Mouse (Mus musculus) spleen, adult 2 months (tissue): Measurements from ENCODE around the gene Atp8b5. TPM values are rescaled to one million over a fixed set of nuclear protein-coding genes. Genes with fewer than 3 reads are reported as not detected.

Experiments used
- DNase-seq, 2 experiments: peaks; one replicate each; pipeline versions ENCODE4 v3.0.0 to v3.0.0-alpha.2; 2012 to 2021; ENCODE audit warnings: low spot score in 2 of 2, low read depth in 1 of 2
- H3K27ac ChIP-seq: fragments of 200-500 bp; 2 replicates; pipeline ENCODE4 v1.5.1; 2012; ENCODE audit warnings: low read length, inconsistent platforms; ENCODE audit not compliant: insufficient read depth
- H3K27me3 ChIP-seq: fragments of 200-500 bp; 2 replicates; pipeline ENCODE4 v1.6.1; 2012; ENCODE audit warnings: mild to moderate bottlenecking, moderate library complexity, low read length, inconsistent platforms; ENCODE audit not compliant: control insufficient read depth, insufficient read depth
- H3K36me3 ChIP-seq: fragments of 200-500 bp; 2 replicates; pipeline ENCODE4 v1.6.1; 2012; ENCODE audit warnings: mild to moderate bottlenecking, low read length, inconsistent platforms; ENCODE audit not compliant: control insufficient read depth, insufficient read depth
- H3K4me1 ChIP-seq: fragments of 200-500 bp; 2 replicates; pipeline ENCODE4 v1.6.1; 2011; ENCODE audit warnings: inconsistent platforms; ENCODE audit not compliant: control insufficient read depth, insufficient read depth, insufficient read length
- H3K4me3 ChIP-seq: fragments of 200-500 bp; 2 replicates; pipeline ENCODE4 v1.5.1; 2011; ENCODE audit warnings: mild to moderate bottlenecking, inconsistent platforms; ENCODE audit not compliant: insufficient read depth, insufficient read length; ENCODE audit errors: extremely low read depth
- CTCF ChIP-seq: fragments of 200-500 bp; IDR thresholded peaks from 2 replicates; pipeline ENCODE4 v1.5.1; 2011; ENCODE audit warnings: mild to moderate bottlenecking, inconsistent platforms; ENCODE audit not compliant: insufficient read depth, insufficient read length, insufficient replicate concordance; ENCODE audit errors: extremely low read depth
- POLR2A ChIP-seq: fragments of 200-500 bp; IDR thresholded peaks from 2 replicates; pipeline ENCODE4 v1.6.1; 2011; ENCODE audit warnings: low read depth, low read length, inconsistent platforms
- WGBS: fragments of 180-500 bp; shearing (Covaris S2); methylation state at CpG from one replicate; pipeline ENCODE4 v1.1.7; 2018; 5-methylcytosine and 5-hydroxymethylcytosine counted together
- polyA plus RNA-seq: library from polyadenylated mRNA; depleted of rRNA; stranded (reverse); fragments of >200 nt; gene quantifications from 2 replicates; pipeline ENCODE4 v1.2.3, GENCODE M21; 2012

Gene Atp8b5
- polyA plus RNA-seq, 1 experiment = 0.06 TPM

GRCm38 (mm10) chr4:43244022-43244421 lies 22.9 kb upstream of the Atp8b5 start:
- no peak for TF ChIP-seq CTCF
- TF ChIP-seq POLR2A = no peak
- Histone ChIP-seq H3K4me1 (no peaks in the 10 kb centered on the region), H3K36me3 (no peaks in the 10 kb centered on the region), H3K4me3 (no peak overlapping the region), H3K27ac (no peak overlapping the region), H3K27me3 (no peaks in the 10 kb centered on the region)
- 26% methylated on average over 2 of the region's 2 CpGs for WGBS
- no peak for DNase-seq

- TF ChIP-seq POLR2A (no peak), CTCF (no peak)
- Histone ChIP-seq H3K4me1 (no peaks in the 10 kb centered on the region), H3K27ac (no peak overlapping the region), H3K4me3 (no peak overlapping the region), H3K27me3 (no peaks in the 10 kb centered on the region), H3K36me3 (no peaks in the 10 kb centered on the region)
- DNase-seq = no peak
- 85% methylated on average over 4 of the region's 4 CpGs for WGBS
Measured at GRCm38 (mm10) chr4:43245776-43246175, 21.2 kb upstream of the Atp8b5 start.

GRCm38 (mm10) chr4:43248026-43248425 lies 18.9 kb upstream of the Atp8b5 start:
- H3K27me3 ChIP-seq = no peaks in the 10 kb centered on the region
- H3K27ac ChIP-seq = no peak overlapping the region
- TF ChIP-seq POLR2A = no peak
- no peak for TF ChIP-seq CTCF
- no peak for DNase-seq
- WGBS = 84% methylated on average over 7 of the region's 7 CpGs
- no peaks in the 10 kb centered on the region for H3K4me1 ChIP-seq
- no peak overlapping the region for H3K4me3 ChIP-seq
- H3K36me3 ChIP-seq = no peaks in the 10 kb centered on the region

GRCm38 (mm10) chr4:43248909-43249308 lies 18.1 kb upstream of the Atp8b5 start:
- TF ChIP-seq POLR2A (no peak), CTCF (no peak)
- DNase-seq = no peak
- WGBS = 82% methylated on average over 2 of the region's 2 CpGs
- Histone ChIP-seq H3K36me3 (no peaks in the 10 kb centered on the region), H3K4me1 (no peaks in the 10 kb centered on the region), H3K27me3 (no peaks in the 10 kb centered on the region), H3K27ac (no peak overlapping the region), H3K4me3 (no peak overlapping the region)

GRCm38 (mm10) chr4:43251269-43251668 lies 15.7 kb upstream of the Atp8b5 start:
- Histone ChIP-seq H3K4me3 (no peak overlapping the region), H3K36me3 (no peaks in the 10 kb centered on the region), H3K27ac (no peak overlapping the region), H3K4me1 (no peaks in the 10 kb centered on the region), H3K27me3 (no peaks in the 10 kb centered on the region)
- no peak for DNase-seq
- WGBS = 45% methylated on average over 6 of the region's 6 CpGs
- no peak for TF ChIP-seq POLR2A
- no peak for TF ChIP-seq CTCF

- Histone ChIP-seq H3K4me3 (no peak overlapping the region), H3K36me3 (no peaks in the 10 kb centered on the region), H3K27ac (no peak overlapping the region), H3K27me3 (no peaks in the 10 kb centered on the region), H3K4me1 (no peaks in the 10 kb centered on the region)
- TF ChIP-seq CTCF (no peak), POLR2A (no peak)
- no peak for DNase-seq
- WGBS = 97% methylated on average over 2 of the region's 2 CpGs
Measured at GRCm38 (mm10) chr4:43257040-43257439, 9.9 kb upstream of the Atp8b5 start.

GRCm38 (mm10) chr4:43258556-43258955 lies 8.4 kb upstream of the Atp8b5 start:
- Histone ChIP-seq H3K4me3 (no peak overlapping the region), H3K27me3 (no peaks in the 10 kb centered on the region), H3K27ac (no peak overlapping the region), H3K36me3 (no peaks in the 10 kb centered on the region), H3K4me1 (no peaks in the 10 kb centered on the region)
- WGBS = 86% methylated on average over 4 of the region's 4 CpGs
- no peak for DNase-seq
- TF ChIP-seq POLR2A = no peak
- no peak for TF ChIP-seq CTCF

- H3K4me1 ChIP-seq = no peaks in the 10 kb centered on the region
- no peaks in the 10 kb centered on the region for H3K36me3 ChIP-seq
- no peaks in the 10 kb centered on the region for H3K27me3 ChIP-seq
- no peak overlapping the region for H3K27ac ChIP-seq
- DNase-seq = no peak
- no peak overlapping the region for H3K4me3 ChIP-seq
- no peak for TF ChIP-seq POLR2A
- TF ChIP-seq CTCF = no peak
- 88% methylated on average over 3 of the region's 3 CpGs for WGBS
Measured at GRCm38 (mm10) chr4:43259435-43259834, 7.5 kb upstream of the Atp8b5 start.
